In the genomic region with DNA sequence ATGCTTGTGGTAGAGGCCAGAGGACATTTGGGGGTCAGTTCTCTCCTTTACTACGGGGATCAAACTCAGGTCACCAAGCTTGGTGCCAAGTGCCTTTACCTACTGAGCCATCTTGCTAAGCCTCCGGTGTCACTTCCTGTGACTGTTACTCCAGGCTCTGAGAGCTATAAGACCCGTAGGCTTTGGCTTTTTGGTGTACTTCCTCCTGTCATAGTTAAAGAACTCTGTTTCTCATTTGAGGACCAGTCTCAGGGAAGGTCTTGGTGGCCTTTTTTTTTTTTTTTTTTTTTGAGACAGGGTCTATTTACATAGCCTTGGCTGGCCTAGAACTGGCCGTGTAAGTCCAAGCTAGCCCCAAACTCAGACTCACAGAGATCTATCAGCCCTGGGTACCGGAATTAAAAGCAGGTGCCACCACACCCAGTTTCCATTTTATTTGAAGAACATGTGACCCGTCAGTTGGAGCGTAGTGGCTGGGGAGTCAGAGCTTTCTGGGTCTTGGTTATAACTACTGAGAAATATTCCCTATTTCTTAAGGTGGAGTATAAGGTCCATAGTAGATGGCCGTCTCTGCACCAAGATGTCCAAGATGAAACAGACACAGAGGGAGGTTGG, we compare ENCODE assay signal across 9 mouse cellular contexts. TPM values are rescaled to one million over a fixed set of nuclear protein-coding genes. Genes with fewer than 3 reads are reported as not detected.
DNase-seq lines count a peak whose midpoint lies in the region; ATAC-seq and TF ChIP-seq lines count a peak whose summit lies in the region.
"Had no signal": no experiment of that assay in that cellular context is flagged by ENCODE, and none has a peak within 500 bp of the region (broad histone marks: within the 10 kb centered on the region; RNA-seq: fewer than 3 reads in every experiment).

No protein-coding gene starts in this region.

- TF ChIP-seq POLR2A in ES-Bruce4 (IDR thresholded peaks at IDR 0.05; ENCODE audit: insufficient read depth, low read length) = no peak

- 85% methylated on average over 8 of the region's 8 CpGs for WGBS in intestine, embryonic 15.5 days
- WGBS in intestine, postnatal 0 days = 77% methylated on average over 8 of the region's 8 CpGs
- 77% methylated on average over 8 of the region's 8 CpGs for WGBS in embryonic facial prominence, embryonic 13.5 days
- 88% methylated on average over 8 of the region's 8 CpGs for WGBS in midbrain, embryonic 13.5 days

- peaks cover 30% of the 10 kb centered on the region for H3K4me1 ChIP-seq in intestine, embryonic 15.5 days (replicated peaks)
- peaks cover 17% of the 10 kb centered on the region; the same call in 1 of the 2 replicates for H3K4me1 ChIP-seq in intestine, postnatal 0 days (replicated peaks; ENCODE audit: control insufficient read depth, insufficient read depth, low read length)
- H3K4me1 ChIP-seq in ES-Bruce4 (ENCODE audit: control insufficient read depth, insufficient read depth, low read length) = no peaks in the 10 kb centered on the region
- peaks cover 26% of the 10 kb centered on the region for H3K4me1 ChIP-seq in embryonic facial prominence, embryonic 13.5 days
- peaks cover 26% of the 10 kb centered on the region for H3K4me1 ChIP-seq in midbrain, embryonic 13.5 days (replicated peaks)

- no peak for ATAC-seq in intestine, embryonic 15.5 days
- ATAC-seq in intestine, postnatal 0 days = no peak
- no peak for ATAC-seq in embryonic facial prominence, embryonic 13.5 days (ENCODE audit: insufficient number of reproducible peaks, insufficient read depth, low FRiP score, low TSS enrichment, low read depth)
- ATAC-seq in midbrain, embryonic 13.5 days = no peak; the same call in 1 of the 2 replicates
- ATAC-seq in megakaryocyte progenitor cell, adult 5-6 weeks (replicated peaks; ENCODE audit: poor library complexity) = no peak

- no peaks in the 10 kb centered on the region for H3K9me3 ChIP-seq in intestine, embryonic 15.5 days
- H3K9me3 ChIP-seq in intestine, postnatal 0 days (ENCODE audit: control insufficient read depth) = no peaks in the 10 kb centered on the region
- no peaks in the 10 kb centered on the region for H3K9me3 ChIP-seq in ES-Bruce4 (replicated peaks; ENCODE audit: control insufficient read depth, insufficient read depth, low read length, poor library complexity, severe bottlenecking)
- H3K9me3 ChIP-seq in embryonic facial prominence, embryonic 13.5 days = no peaks in the 10 kb centered on the region
- no peaks in the 10 kb centered on the region for H3K9me3 ChIP-seq in midbrain, embryonic 13.5 days

- H3K27me3 ChIP-seq in intestine, embryonic 15.5 days (replicated peaks) = no peaks in the 10 kb centered on the region
- H3K27me3 ChIP-seq in intestine, postnatal 0 days (replicated peaks; ENCODE audit: control insufficient read depth, insufficient read depth, low read length) = no peaks in the 10 kb centered on the region
- no peaks in the 10 kb centered on the region for H3K27me3 ChIP-seq in ES-Bruce4 (ENCODE audit: control insufficient read depth, insufficient read depth, low read length, poor library complexity, severe bottlenecking)
- no peaks in the 10 kb centered on the region for H3K27me3 ChIP-seq in embryonic facial prominence, embryonic 13.5 days
- no peaks in the 10 kb centered on the region for H3K27me3 ChIP-seq in midbrain, embryonic 13.5 days

- no peak overlapping the region for H3K4me2 ChIP-seq in intestine, embryonic 15.5 days (replicated peaks)
- no peak overlapping the region for H3K4me2 ChIP-seq in intestine, postnatal 0 days (replicated peaks; ENCODE audit: low read depth)
- H3K4me2 ChIP-seq in embryonic facial prominence, embryonic 13.5 days = no peak overlapping the region
- H3K4me2 ChIP-seq in midbrain, embryonic 13.5 days (replicated peaks) = peak overlapping the region; percentile 63; the same call in 1 of the 2 replicates

- H3K9ac ChIP-seq in intestine, embryonic 15.5 days = no peak overlapping the region
- H3K9ac ChIP-seq in intestine, postnatal 0 days (ENCODE audit: low read depth, low read length) = no peak overlapping the region
- H3K9ac ChIP-seq in ES-Bruce4 (ENCODE audit: low read depth, poor library complexity, severe bottlenecking) = 0 out of 2 replicates have a peak overlapping the region, but pooled peaks have one; percentile 5
- H3K9ac ChIP-seq in embryonic facial prominence, embryonic 13.5 days = no peak overlapping the region
- no peak overlapping the region for H3K9ac ChIP-seq in midbrain, embryonic 13.5 days (replicated peaks)

- no peak for DNase-seq in kidney, postnatal 25 days
- DNase-seq in natural killer cell, adult 2 months (ENCODE audit: low spot score in 2 of 2) = no peak
- DNase-seq: liver had no signal

- TF ChIP-seq CTCF in intestine, postnatal 0 days (IDR thresholded peaks at IDR 0.05; ENCODE audit: low read depth) = no peak
- no peak for TF ChIP-seq CTCF in ES-Bruce4 (IDR thresholded peaks at IDR 0.05; ENCODE audit: low read depth, low read length)

- 0 out of 2 replicates have a peak overlapping the region, but pooled peaks have one; percentile 90 for H3K27ac ChIP-seq in intestine, embryonic 15.5 days
- no peak overlapping the region for H3K27ac ChIP-seq in intestine, postnatal 0 days (ENCODE audit: low read depth, low read length)
- peak overlapping the region; percentile 35 for H3K27ac ChIP-seq in ES-Bruce4 (ENCODE audit: insufficient read depth, low read length)
- H3K27ac ChIP-seq in embryonic facial prominence, embryonic 13.5 days = peak overlapping the region; percentile 87
- peak overlapping the region; percentile 96 for H3K27ac ChIP-seq in midbrain, embryonic 13.5 days

- no peak overlapping the region for H3K4me3 ChIP-seq in intestine, embryonic 15.5 days (replicated peaks)
- no peak overlapping the region for H3K4me3 ChIP-seq in intestine, postnatal 0 days (ENCODE audit: low read depth, low read length)
- no peak overlapping the region for H3K4me3 ChIP-seq in ES-Bruce4 (ENCODE audit: low read depth, low read length)
- H3K4me3 ChIP-seq in embryonic facial prominence, embryonic 13.5 days = no peak overlapping the region
- no peak overlapping the region for H3K4me3 ChIP-seq in midbrain, embryonic 13.5 days (replicated peaks)

- no peak for TF ChIP-seq EP300 in ES-Bruce4 (IDR thresholded peaks at IDR 0.05; ENCODE audit: insufficient read depth, low read depth, low read length)

- H3K36me3 ChIP-seq in intestine, embryonic 15.5 days = no peaks in the 10 kb centered on the region
- no peaks in the 10 kb centered on the region for H3K36me3 ChIP-seq in intestine, postnatal 0 days (ENCODE audit: control insufficient read depth, insufficient read depth)
- H3K36me3 ChIP-seq in ES-Bruce4 (ENCODE audit: control insufficient read depth, insufficient read depth, low read length, poor library complexity, severe bottlenecking) = no peaks in the 10 kb centered on the region
- H3K36me3 ChIP-seq in embryonic facial prominence, embryonic 13.5 days = no peaks in the 10 kb centered on the region
- no peaks in the 10 kb centered on the region for H3K36me3 ChIP-seq in midbrain, embryonic 13.5 days

RNA-seq across cellular contexts. Expression of a gene that starts 44.3 kb away (rescaled TPM):
- polyA plus RNA-seq in intestine, embryonic 15.5 days (2015; fragmentation: Nextera tagmentation; extraction: Ambion mirVana) = 0.66 and 1.2 TPM in 2 replicates
- polyA plus RNA-seq in intestine, postnatal 0 days (2015; fragmentation: Nextera tagmentation; extraction: Ambion mirVana) = 1.3 and 1.6 TPM in 2 replicates
- 0.43 and 0.64 TPM in 2 replicates for polyA plus RNA-seq in ES-Bruce4 (2011; ENCODE audit: insufficient read depth, insufficient read length, low read depth, missing spikeins)
- 12.1 and 13.4 TPM in 2 replicates for polyA plus RNA-seq in embryonic facial prominence, embryonic 13.5 days (2015; fragmentation: Nextera tagmentation; extraction: Ambion mirVana)
- polyA plus RNA-seq in midbrain, embryonic 13.5 days (2015; fragmentation: Nextera tagmentation; extraction: Ambion mirVana) = 0.50 and 0.59 TPM in 2 replicates
- total RNA-seq in megakaryocyte progenitor cell, adult 5-6 weeks (2015) = 1.3 and 1.9 TPM in 2 replicates
- total RNA-seq in megakaryocyte progenitor cell, adult 5-6 weeks (2017) = 0.98 and 1.5 TPM in 2 replicates

RNA-seq across cellular contexts. Expression of a gene that starts 57.6 kb away (rescaled TPM):
- 508 and 561 TPM in 2 replicates for polyA plus RNA-seq in intestine, embryonic 15.5 days (2015; fragmentation: Nextera tagmentation; extraction: Ambion mirVana)
- polyA plus RNA-seq in intestine, postnatal 0 days (2015; fragmentation: Nextera tagmentation; extraction: Ambion mirVana) = 326 and 327 TPM in 2 replicates
- polyA plus RNA-seq in ES-Bruce4 (2011; ENCODE audit: insufficient read depth, insufficient read length, low read depth, missing spikeins) = 328 and 331 TPM in 2 replicates
- polyA plus RNA-seq in embryonic facial prominence, embryonic 13.5 days (2015; fragmentation: Nextera tagmentation; extraction: Ambion mirVana) = 270 and 423 TPM in 2 replicates
- 246 and 342 TPM in 2 replicates for polyA plus RNA-seq in midbrain, embryonic 13.5 days (2015; fragmentation: Nextera tagmentation; extraction: Ambion mirVana)
- 333 and 352 TPM in 2 replicates for total RNA-seq in megakaryocyte progenitor cell, adult 5-6 weeks (2015)
- total RNA-seq in megakaryocyte progenitor cell, adult 5-6 weeks (2017) = 107 and 114 TPM in 2 replicates
